Mouse (Mus musculus): Measurements from ENCODE around the gene Nanos1. TPM values are rescaled to one million over a fixed set of nuclear protein-coding genes. Genes with fewer than 3 reads are reported as not detected.

Nanos1 gene
- polyA plus RNA-seq, 1 experiment from 2014 or later: 1.1 TPM

GRCm38 (mm10) chr19:60797415-60797814 is 41.6 kb downstream of the Nanos1 start:
- 84% methylated on average over 2 of the region's 2 CpGs for WGBS
- H3K27me3 ChIP-seq (ENCODE audit: control insufficient read depth, insufficient read depth, low read depth, low read length): no peaks in the 10 kb centered on the region
- H3K27ac ChIP-seq (ENCODE audit: low read length): no peak overlapping the region
- H3K9ac ChIP-seq (ENCODE audit: low read length): no peak overlapping the region
- H3K4me2 ChIP-seq (ENCODE audit: low read depth, low read length): no peak overlapping the region
- no peaks in the 10 kb centered on the region for H3K9me3 ChIP-seq (ENCODE audit: control insufficient read depth, low read length)
- H3K4me3 ChIP-seq (ENCODE audit: low read length): no peak overlapping the region
- ATAC-seq (ENCODE audit: low read depth): no peak
- no peaks in the 10 kb centered on the region for H3K4me1 ChIP-seq (replicated peaks; ENCODE audit: control insufficient read depth, insufficient read depth, low read length)
- no peaks in the 10 kb centered on the region for H3K36me3 ChIP-seq (ENCODE audit: control insufficient read depth, insufficient read depth, low read length)

GRCm38 (mm10) chr19:60799867-60800569 is 44.2 kb downstream of the Nanos1 start:
- Histone ChIP-seq H3K9ac (ENCODE audit: low read length) (no peak overlapping the region), H3K27me3 (ENCODE audit: control insufficient read depth, insufficient read depth, low read depth, low read length) (no peaks in the 10 kb centered on the region), H3K27ac (ENCODE audit: low read length) (no peak overlapping the region), H3K36me3 (ENCODE audit: control insufficient read depth, insufficient read depth, low read length) (no peaks in the 10 kb centered on the region), H3K4me3 (ENCODE audit: low read length) (no peak overlapping the region), H3K4me2 (ENCODE audit: low read depth, low read length) (no peak overlapping the region), H3K4me1 (replicated peaks; ENCODE audit: control insufficient read depth, insufficient read depth, low read length) (no peaks in the 10 kb centered on the region), H3K9me3 (ENCODE audit: control insufficient read depth, low read length) (no peaks in the 10 kb centered on the region)
- no peak for ATAC-seq (ENCODE audit: low read depth)
- 65% methylated on average over 7 of the region's 7 CpGs for WGBS

- no peaks in the 10 kb centered on the region for H3K36me3 ChIP-seq (ENCODE audit: control insufficient read depth, insufficient read depth, low read length)
- 54% methylated on average over 2 of the region's 2 CpGs for WGBS
- H3K9me3 ChIP-seq (ENCODE audit: control insufficient read depth, low read length): no peaks in the 10 kb centered on the region
- H3K9ac ChIP-seq (ENCODE audit: low read length): no peak overlapping the region
- no peak overlapping the region for H3K4me3 ChIP-seq (ENCODE audit: low read length)
- ATAC-seq (ENCODE audit: low read depth): no peak
- H3K27me3 ChIP-seq (ENCODE audit: control insufficient read depth, insufficient read depth, low read depth, low read length): no peaks in the 10 kb centered on the region
- H3K27ac ChIP-seq (ENCODE audit: low read length): no peak overlapping the region
- H3K4me1 ChIP-seq (replicated peaks; ENCODE audit: control insufficient read depth, insufficient read depth, low read length): no peaks in the 10 kb centered on the region
- no peak overlapping the region for H3K4me2 ChIP-seq (ENCODE audit: low read depth, low read length)
Measured at GRCm38 (mm10) chr19:60804903-60805302, 49.1 kb downstream of the Nanos1 start.

Small RNA genes within 50 kb of the gene (microRNA-seq; reads per million reads assigned to microRNA genes)
- gene mmu-mir-3084-1: not detected

Other genes with a start within 250 kb of the Nanos1 start
- 12.7 and 14.1 TPM in 2 replicates for gene Cacul1, start 175.0 kb upstream of the Nanos1 start, polyA plus RNA-seq (2015; fragmentation: Nextera tagmentation; extraction: Ambion mirVana)
- 125 TPM in 2 replicates for gene Eif3a, start 34.7 kb downstream of the Nanos1 start, polyA plus RNA-seq (2015; fragmentation: Nextera tagmentation; extraction: Ambion mirVana)
- gene Fam45a, start 55.6 kb downstream of the Nanos1 start, polyA plus RNA-seq (2015; fragmentation: Nextera tagmentation; extraction: Ambion mirVana): 30.9 and 33.7 TPM in 2 replicates
- gene Sfxn4, start 105.5 kb downstream of the Nanos1 start, polyA plus RNA-seq (2015; fragmentation: Nextera tagmentation; extraction: Ambion mirVana): 6.0 and 7.3 TPM in 2 replicates
- gene Prdx3, start 118.6 kb downstream of the Nanos1 start, polyA plus RNA-seq (2015; fragmentation: Nextera tagmentation; extraction: Ambion mirVana): 111 and 120 TPM in 2 replicates
- gene Grk5, start 133.8 kb downstream of the Nanos1 start, polyA plus RNA-seq (2015; fragmentation: Nextera tagmentation; extraction: Ambion mirVana): 3.5 and 4.9 TPM in 2 replicates

Measured in lung, embryonic 16.5 days (tissue).